Mouse (Mus musculus): Measurements from ENCODE around the gene Acsl3.

DNA sequence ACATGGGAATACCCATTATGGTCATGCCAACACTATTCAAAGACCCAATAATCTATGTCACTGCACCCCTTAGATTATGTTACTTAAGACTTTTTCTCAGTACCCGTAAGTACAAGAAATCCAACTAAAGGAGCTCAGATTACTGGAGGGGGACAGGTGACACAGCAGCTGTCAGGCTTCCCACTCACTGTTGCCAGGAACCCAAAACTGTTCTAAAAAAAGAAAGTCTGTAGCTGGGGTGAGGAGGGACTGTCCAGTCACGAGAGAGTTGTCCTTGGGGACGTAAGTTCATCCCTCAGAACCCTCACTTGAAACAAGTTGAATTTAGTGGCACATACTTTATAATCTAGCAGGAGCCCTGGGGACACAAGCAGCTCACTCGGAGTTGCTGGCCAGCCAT lies 46.6 kb upstream of the Acsl3 start:
- TF ChIP-seq CTCF (IDR thresholded peaks at IDR 0.05; ENCODE audit: insufficient read depth, low read depth, low read length) = no peak
- no peak for TF ChIP-seq POLR2A (IDR thresholded peaks at IDR 0.05; ENCODE audit: insufficient read depth, low read depth, low read length)
